Mouse (Mus musculus): ENCODE measurements around the gene Tigit. TPM values are rescaled to one million over a fixed set of nuclear protein-coding genes. Genes with fewer than 3 reads are reported as not detected.

The Tigit gene
- polyA plus RNA-seq, 1 experiment from 2014 or later = not detected

- no peak overlapping the region for H3K4me2 ChIP-seq (replicated peaks; ENCODE audit: low read depth)
- H3K27ac ChIP-seq (replicated peaks) = no peak overlapping the region
- TF ChIP-seq EP300 (optimal IDR thresholded peaks at IDR 0.05) = no peak
- no peak for TF ChIP-seq CTCF (IDR thresholded peaks at IDR 0.05; ENCODE audit: low read depth)
- no peak overlapping the region for H3K9ac ChIP-seq (ENCODE audit: low read length)
- no peaks in the 10 kb centered on the region for H3K36me3 ChIP-seq (ENCODE audit: control insufficient read depth, insufficient read depth, low read length)
- H3K4me3 ChIP-seq (ENCODE audit: low read depth, low read length) = no peak overlapping the region
- ATAC-seq (ENCODE audit: low FRiP score, low TSS enrichment) = no peak
- H3K4me1 ChIP-seq (replicated peaks; ENCODE audit: control insufficient read depth, insufficient read depth) = no peaks in the 10 kb centered on the region
- no peak for DNase-seq (ENCODE audit: low spot score)
- H3K27me3 ChIP-seq (ENCODE audit: control insufficient read depth, insufficient read depth, low read length) = no peaks in the 10 kb centered on the region
- no peaks in the 10 kb centered on the region for H3K9me3 ChIP-seq (ENCODE audit: control insufficient read depth, low read length)
- 55% methylated on average over 13 of the region's 13 CpGs for WGBS
Observed at GRCm38 (mm10) chr16:43708335-43709061, 44.6 kb upstream of the Tigit start.

- no peak for DNase-seq (ENCODE audit: low spot score)
- H3K4me2 ChIP-seq (replicated peaks; ENCODE audit: low read depth) = no peak overlapping the region
- no peaks in the 10 kb centered on the region for H3K27me3 ChIP-seq (ENCODE audit: control insufficient read depth, insufficient read depth, low read length)
- H3K36me3 ChIP-seq (ENCODE audit: control insufficient read depth, insufficient read depth, low read length) = no peaks in the 10 kb centered on the region
- no peak for ATAC-seq (ENCODE audit: low FRiP score, low TSS enrichment)
- H3K27ac ChIP-seq (replicated peaks) = no peak overlapping the region
- H3K4me3 ChIP-seq (ENCODE audit: low read depth, low read length) = no peak overlapping the region
- H3K4me1 ChIP-seq (replicated peaks; ENCODE audit: control insufficient read depth, insufficient read depth) = no peaks in the 10 kb centered on the region
- no peaks in the 10 kb centered on the region for H3K9me3 ChIP-seq (ENCODE audit: control insufficient read depth, low read length)
- no peak overlapping the region for H3K9ac ChIP-seq (ENCODE audit: low read length)
- 52% methylated on average over 14 of the region's 14 CpGs for WGBS
- TF ChIP-seq EP300 (optimal IDR thresholded peaks at IDR 0.05) = no peak
Observed at GRCm38 (mm10) chr16:43701765-43702504, 38.0 kb upstream of the Tigit start.

- H3K4me1 ChIP-seq (replicated peaks; ENCODE audit: control insufficient read depth, insufficient read depth) = no peaks in the 10 kb centered on the region
- ATAC-seq (ENCODE audit: low FRiP score, low TSS enrichment) (no peak), DNase-seq (ENCODE audit: low spot score) (no peak)
- H3K9ac ChIP-seq (ENCODE audit: low read length) = no peak overlapping the region
- H3K27ac ChIP-seq (replicated peaks) = no peak overlapping the region
- no peaks in the 10 kb centered on the region for H3K36me3 ChIP-seq (ENCODE audit: control insufficient read depth, insufficient read depth, low read length)
- no peaks in the 10 kb centered on the region for H3K9me3 ChIP-seq (ENCODE audit: control insufficient read depth, low read length)
- no peak overlapping the region for H3K4me2 ChIP-seq (replicated peaks; ENCODE audit: low read depth)
- WGBS = 87% methylated on average over 8 of the region's 8 CpGs
- no peak overlapping the region for H3K4me3 ChIP-seq (ENCODE audit: low read depth, low read length)
- TF ChIP-seq CTCF (IDR thresholded peaks at IDR 0.05; ENCODE audit: low read depth) = no peak
- no peak for TF ChIP-seq EP300 (optimal IDR thresholded peaks at IDR 0.05)
- no peaks in the 10 kb centered on the region for H3K27me3 ChIP-seq (ENCODE audit: control insufficient read depth, insufficient read depth, low read length)
Observed at GRCm38 (mm10) chr16:43700575-43700974, 36.6 kb upstream of the Tigit start.

- Histone ChIP-seq H3K9ac (ENCODE audit: low read length) (no peak overlapping the region), H3K4me2 (replicated peaks; ENCODE audit: low read depth) (no peak overlapping the region), H3K27me3 (ENCODE audit: control insufficient read depth, insufficient read depth, low read length) (no peaks in the 10 kb centered on the region), H3K9me3 (ENCODE audit: control insufficient read depth, low read length) (no peaks in the 10 kb centered on the region), H3K4me3 (ENCODE audit: low read depth, low read length) (no peak overlapping the region), H3K36me3 (ENCODE audit: control insufficient read depth, insufficient read depth, low read length) (no peaks in the 10 kb centered on the region), H3K4me1 (replicated peaks; ENCODE audit: control insufficient read depth, insufficient read depth) (no peaks in the 10 kb centered on the region), H3K27ac (replicated peaks) (no peak overlapping the region)
- no peak for DNase-seq (ENCODE audit: low spot score)
- WGBS = 70% methylated on average over 14 of the region's 14 CpGs
- ATAC-seq (ENCODE audit: low FRiP score, low TSS enrichment) = no peak
- no peak for TF ChIP-seq EP300 (optimal IDR thresholded peaks at IDR 0.05)
- TF ChIP-seq CTCF (IDR thresholded peaks at IDR 0.05; ENCODE audit: low read depth) = no peak
Observed at GRCm38 (mm10) chr16:43698735-43699649, 35.0 kb upstream of the Tigit start.

GRCm38 (mm10) chr16:43697772-43698171 lies 33.8 kb upstream of the Tigit start:
- no peaks in the 10 kb centered on the region for H3K4me1 ChIP-seq (replicated peaks; ENCODE audit: control insufficient read depth, insufficient read depth)
- H3K4me3 ChIP-seq (ENCODE audit: low read depth, low read length) = no peak overlapping the region
- H3K36me3 ChIP-seq (ENCODE audit: control insufficient read depth, insufficient read depth, low read length) = no peaks in the 10 kb centered on the region
- 94% methylated on average over 7 of the region's 7 CpGs for WGBS
- no peaks in the 10 kb centered on the region for H3K9me3 ChIP-seq (ENCODE audit: control insufficient read depth, low read length)
- ATAC-seq (ENCODE audit: low FRiP score, low TSS enrichment) (no peak), DNase-seq (ENCODE audit: low spot score) (no peak)
- TF ChIP-seq CTCF (IDR thresholded peaks at IDR 0.05; ENCODE audit: low read depth) (no peak), EP300 (optimal IDR thresholded peaks at IDR 0.05) (no peak)
- H3K4me2 ChIP-seq (replicated peaks; ENCODE audit: low read depth) = no peak overlapping the region
- H3K27ac ChIP-seq (replicated peaks) = no peak overlapping the region
- no peaks in the 10 kb centered on the region for H3K27me3 ChIP-seq (ENCODE audit: control insufficient read depth, insufficient read depth, low read length)
- H3K9ac ChIP-seq (ENCODE audit: low read length) = no peak overlapping the region
